Mouse (Mus musculus): ENCODE measurements around the gene Prkce.

DNA sequence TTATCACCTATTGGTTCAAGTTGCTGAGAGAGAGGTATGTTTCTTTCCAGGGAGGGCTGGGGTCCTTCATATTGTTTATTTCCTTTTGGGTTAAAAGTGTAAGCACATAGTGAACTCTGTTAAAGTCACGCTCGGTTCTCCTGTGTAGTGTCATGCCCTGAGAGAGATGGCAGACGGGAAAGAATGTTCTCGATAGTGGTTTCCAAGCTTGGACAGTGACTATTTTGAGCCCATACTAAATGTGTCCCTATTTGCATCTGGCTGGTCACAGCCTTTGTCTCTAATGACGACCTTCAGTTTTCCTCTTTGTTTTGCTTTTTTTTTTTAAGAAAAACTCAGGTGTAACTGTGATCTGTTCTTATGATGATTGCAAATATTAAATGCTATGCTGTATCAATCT lies 488.8 kb downstream of the Prkce start:
- no peak for TF ChIP-seq CTCF (IDR thresholded peaks at IDR 0.05; ENCODE audit: low read depth)
- TF ChIP-seq EP300 (IDR thresholded peaks at IDR 0.05; ENCODE audit: low read depth), result no peak
